Mouse (Mus musculus) liver, embryonic 13.5 days (tissue): ENCODE measurements at regions not wholly inside any gene's neighbourhood (a gene's known extent, or its start where the extent isn't known, plus 50 kb on each side); places are given as distances from the start of the nearest gene placed in this dataset.

Experiments
- ATAC-seq: fragments of 200-750 bp; cut with Nextera tagmentation; 2 replicates; pipeline ENCODE4 v1.8.0; 2017; ENCODE audit warnings: low read depth, mild to moderate bottlenecking, moderate number of reproducible peaks, moderate library complexity
- DNase-seq: peaks from one replicate; pipeline ENCODE4 v3.0.0; 2022
- H3K27ac ChIP-seq: fragments of 300-500 bp; sonication (generic); 2 replicates; pipeline ENCODE4 v1.5.1; 2015; ENCODE audit warnings: moderate library complexity, mild to moderate bottlenecking, inconsistent platforms
- H3K27me3 ChIP-seq: fragments of 300-500 bp; sonication (generic); 2 replicates; pipeline ENCODE4 v1.6.1; 2015; ENCODE audit warnings: mild to moderate bottlenecking, inconsistent platforms
- H3K36me3 ChIP-seq: fragments of 300-500 bp; sonication (generic); 2 replicates; pipeline ENCODE4 v1.6.1; 2015; ENCODE audit warnings: mild to moderate bottlenecking, inconsistent platforms
- H3K4me1 ChIP-seq: fragments of 300-500 bp; sonication (generic); replicated peaks from 2 replicates; pipeline ENCODE4 v1.6.1; 2015; ENCODE audit warnings: inconsistent platforms
- H3K4me2 ChIP-seq: fragments of 300-500 bp; sonication (generic); 2 replicates; pipeline ENCODE4 v1.6.1; 2015; ENCODE audit warnings: inconsistent platforms, mild to moderate bottlenecking, moderate library complexity
- H3K4me3 ChIP-seq: fragments of 300-500 bp; sonication (generic); replicated peaks from 2 replicates; pipeline ENCODE4 v1.5.1; 2015; ENCODE audit warnings: mild to moderate bottlenecking, inconsistent platforms
- H3K9ac ChIP-seq: fragments of 300-500 bp; sonication (generic); 2 replicates; pipeline ENCODE4 v1.6.1; 2015; ENCODE audit warnings: mild to moderate bottlenecking, inconsistent platforms
- H3K9me3 ChIP-seq: fragments of 300-500 bp; sonication (generic); replicated peaks from 2 replicates; pipeline ENCODE4 v1.6.1; 2016; ENCODE audit warnings: inconsistent platforms
- WGBS: fragments of 180-500 bp; shearing (Covaris S2); methylation state at CpG from one replicate; pipeline ENCODE4 v1.1.7; 2015; ENCODE audit not compliant: insufficient replicate concordance; 5-methylcytosine and 5-hydroxymethylcytosine counted together

DNA sequence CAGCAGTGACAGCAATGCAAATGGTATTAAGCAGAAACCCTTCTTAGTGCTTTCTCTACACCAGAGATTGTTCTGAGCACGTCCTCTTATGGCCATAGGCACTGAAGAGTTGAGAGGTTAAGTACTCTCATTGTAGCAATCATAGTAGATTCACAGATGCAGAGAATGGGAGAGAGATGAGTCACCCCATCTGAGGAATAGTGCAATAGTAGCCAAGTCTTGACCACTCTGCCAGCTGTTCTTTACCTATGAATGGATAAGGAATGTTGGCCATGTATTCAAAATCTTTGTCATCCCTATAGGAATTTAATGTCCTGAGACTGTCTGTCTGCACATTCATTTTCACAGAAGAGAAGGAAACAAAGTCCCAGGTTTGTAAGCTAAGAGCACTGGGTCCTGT, 198.0 kb downstream of the Ice1 start:
- no peaks in the 10 kb centered on the region for H3K27me3 ChIP-seq
- no peak overlapping the region for H3K4me2 ChIP-seq
- H3K4me1 ChIP-seq = no peaks in the 10 kb centered on the region
- ATAC-seq = no peak
- no peak for DNase-seq
- H3K9me3 ChIP-seq = no peaks in the 10 kb centered on the region
- no peak overlapping the region for H3K9ac ChIP-seq
- no peaks in the 10 kb centered on the region for H3K36me3 ChIP-seq
- no peak overlapping the region for H3K27ac ChIP-seq
- 15% methylated on average over 1 of the region's 1 CpGs for WGBS
- H3K4me3 ChIP-seq = no peak overlapping the region

DNA sequence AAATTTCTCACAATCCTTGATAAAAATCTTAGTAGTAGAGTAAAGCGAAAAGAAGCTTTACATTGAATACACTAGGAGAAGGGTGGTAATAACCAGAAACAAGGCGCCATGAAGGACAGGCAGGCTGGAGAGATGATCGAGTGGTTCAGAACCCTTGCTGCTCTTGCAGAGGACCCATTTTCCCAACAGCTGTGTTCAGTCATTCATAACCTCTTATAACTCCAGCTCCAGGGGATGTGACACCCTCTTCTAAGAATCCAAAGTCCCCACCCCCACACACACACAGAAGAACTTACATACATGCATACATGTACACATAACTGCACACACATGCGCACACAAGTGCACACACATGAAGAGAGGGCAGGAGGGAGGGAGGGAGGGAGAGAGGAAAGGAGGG, 190.5 kb downstream of the Ice1 start:
- no peak for DNase-seq
- no peaks in the 10 kb centered on the region for H3K4me1 ChIP-seq
- WGBS = 75% methylated on average over 4 of the region's 4 CpGs

DNA sequence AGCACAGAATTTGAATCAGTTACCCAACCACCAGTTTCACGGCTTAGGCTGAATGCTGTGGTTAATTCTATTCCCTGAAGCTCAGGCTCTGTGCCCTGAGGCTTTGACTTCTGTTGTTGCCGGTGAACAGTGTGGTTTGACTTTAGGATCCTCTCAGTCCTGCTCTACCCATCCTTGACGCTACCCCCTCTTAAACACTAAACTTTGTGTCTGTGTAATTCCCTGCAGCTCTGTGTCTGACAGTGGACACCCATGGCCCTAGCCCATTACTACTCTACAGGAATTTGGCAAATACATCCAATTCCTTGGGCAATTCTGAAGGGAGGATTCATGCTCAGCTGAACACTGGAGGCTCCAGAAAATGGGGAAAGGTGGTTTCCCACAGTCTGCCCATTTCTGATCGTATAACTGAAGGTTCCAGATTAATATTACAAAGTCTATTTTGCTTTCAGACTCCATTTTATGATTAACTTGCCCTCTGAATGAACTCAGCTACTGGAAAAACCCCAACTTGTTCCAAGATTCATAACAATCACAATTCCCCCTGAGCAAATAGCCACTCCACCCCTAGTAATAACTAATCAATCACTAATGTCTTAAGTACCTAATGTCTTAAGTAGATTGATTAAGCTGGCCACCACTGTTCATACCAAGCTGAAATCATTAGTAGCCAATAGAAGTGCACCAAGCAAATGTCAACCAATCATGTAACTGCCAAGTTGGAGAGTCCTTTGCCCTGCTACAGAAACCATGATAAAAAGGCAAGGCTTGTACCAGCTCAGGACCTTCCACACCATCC, 182.6 kb downstream of the Ice1 start:
- H3K27ac ChIP-seq = no peak overlapping the region
- H3K27me3 ChIP-seq = no peaks in the 10 kb centered on the region
- no peak for DNase-seq
- no peak overlapping the region for H3K9ac ChIP-seq
- H3K4me2 ChIP-seq = no peak overlapping the region
- ATAC-seq = no peak
- H3K4me1 ChIP-seq = no peaks in the 10 kb centered on the region
- no peaks in the 10 kb centered on the region for H3K9me3 ChIP-seq
- 64% methylated on average over 4 of the region's 4 CpGs for WGBS
- no peak overlapping the region for H3K4me3 ChIP-seq
- H3K36me3 ChIP-seq = no peaks in the 10 kb centered on the region

More for the DNA sequence above, 190.5 kb downstream of the Ice1 start:
- Histone ChIP-seq H3K27me3 (no peaks in the 10 kb centered on the region), H3K4me3 (no peak overlapping the region), H3K27ac (no peak overlapping the region), H3K9ac (no peak overlapping the region), H3K36me3 (no peaks in the 10 kb centered on the region), H3K9me3 (no peaks in the 10 kb centered on the region), H3K4me2 (no peak overlapping the region)
- no peak for ATAC-seq

DNA sequence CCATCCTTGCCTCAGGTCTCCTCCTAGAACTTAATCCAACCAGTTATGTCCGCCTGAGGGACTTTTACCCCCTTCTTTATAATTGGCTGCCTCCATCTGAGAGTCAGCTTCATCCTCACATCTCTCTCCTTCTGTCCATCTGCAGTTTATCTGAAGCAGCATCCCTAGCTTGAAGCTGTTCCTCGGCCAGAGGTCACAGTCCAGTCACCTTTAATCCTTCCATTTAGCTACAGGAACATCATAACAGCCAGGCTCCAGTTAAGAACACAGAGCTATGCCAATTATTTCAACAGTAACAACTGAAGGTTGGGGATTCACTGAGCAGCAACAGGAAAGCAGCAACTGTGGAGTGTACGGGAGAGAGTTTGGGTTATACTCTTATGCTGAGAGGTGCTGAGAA, 179.0 kb downstream of the Ice1 start:
- DNase-seq (no peak), ATAC-seq (no peak)
- Histone ChIP-seq H3K36me3 (no peaks in the 10 kb centered on the region), H3K27me3 (no peaks in the 10 kb centered on the region), H3K9me3 (no peaks in the 10 kb centered on the region), H3K4me3 (no peak overlapping the region), H3K9ac (no peak overlapping the region), H3K4me1 (no peaks in the 10 kb centered on the region), H3K27ac (no peak overlapping the region), H3K4me2 (no peak overlapping the region)
- 48% methylated on average over 3 of the region's 3 CpGs for WGBS

DNA sequence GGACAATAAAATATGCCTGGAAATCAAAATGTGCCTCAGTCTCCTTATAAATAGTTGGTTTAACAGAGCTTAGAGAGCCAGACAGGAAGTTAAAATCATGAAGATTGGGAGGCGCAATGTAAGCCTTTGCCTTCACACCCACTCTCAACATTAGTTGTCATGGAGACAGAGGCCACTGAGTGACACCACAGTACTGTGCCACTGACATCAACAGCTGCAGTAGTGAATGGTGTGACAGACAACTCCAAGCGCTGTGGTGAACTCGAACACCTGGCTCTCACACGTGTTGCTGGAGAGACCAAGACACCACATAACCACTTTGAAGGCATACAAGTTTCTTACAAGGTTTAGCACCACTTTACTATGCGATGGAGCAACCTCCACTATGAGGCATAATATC, 172.4 kb downstream of the Ice1 start:
- Histone ChIP-seq H3K36me3 (no peaks in the 10 kb centered on the region), H3K4me1 (no peaks in the 10 kb centered on the region), H3K27me3 (no peaks in the 10 kb centered on the region), H3K4me2 (no peak overlapping the region), H3K27ac (no peak overlapping the region), H3K9me3 (no peaks in the 10 kb centered on the region), H3K9ac (no peak overlapping the region), H3K4me3 (no peak overlapping the region)
- ATAC-seq (no peak), DNase-seq (no peak)
- 65% methylated on average over 5 of the region's 5 CpGs for WGBS

DNA sequence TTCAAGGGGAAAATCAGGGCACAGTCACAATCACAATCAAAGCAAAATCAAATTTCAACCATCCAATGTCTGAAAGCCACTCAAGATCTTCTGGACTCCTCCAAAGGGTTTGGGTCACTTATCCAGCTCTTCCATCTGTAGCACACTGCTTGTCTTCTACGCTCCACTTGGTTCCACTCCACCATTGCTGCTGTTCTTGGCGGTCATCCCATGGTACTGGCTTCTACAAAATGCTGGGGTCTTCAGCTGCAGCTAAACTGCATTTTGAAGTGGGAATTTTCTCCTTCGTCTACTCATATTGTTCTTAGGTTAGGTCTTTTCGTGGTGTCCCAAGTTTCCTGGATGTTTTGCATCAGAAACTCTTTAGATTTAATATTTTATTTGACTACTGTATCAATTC, 162.7 kb downstream of the Ice1 start:
- Histone ChIP-seq H3K9ac (no peak overlapping the region), H3K36me3 (no peaks in the 10 kb centered on the region), H3K9me3 (no peaks in the 10 kb centered on the region), H3K4me3 (no peak overlapping the region), H3K4me2 (no peak overlapping the region), H3K27me3 (no peaks in the 10 kb centered on the region), H3K27ac (no peak overlapping the region), H3K4me1 (no peaks in the 10 kb centered on the region)
- DNase-seq = no peak
- ATAC-seq = no peak
- WGBS = 58% methylated on average over 4 of the region's 4 CpGs

DNA sequence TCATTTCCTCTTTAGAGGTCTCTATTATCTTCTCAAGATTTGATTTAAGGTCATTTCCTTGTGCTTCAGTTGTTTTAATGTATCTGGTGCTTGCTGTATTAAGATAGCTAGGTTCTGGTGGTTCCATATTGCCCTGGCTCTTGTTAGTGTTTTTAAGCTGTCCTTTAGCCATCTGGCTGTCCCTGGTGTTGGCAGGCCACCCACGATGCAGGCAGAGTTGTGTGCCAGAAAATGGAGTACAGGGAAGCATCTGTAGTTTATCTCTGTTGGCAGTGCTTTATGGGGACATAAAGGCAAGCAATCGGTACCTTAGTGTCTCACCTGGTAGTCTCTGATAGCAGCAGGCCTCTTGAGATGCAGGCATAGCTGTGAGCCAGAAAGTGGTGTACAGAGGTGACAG, 162.1 kb downstream of the Ice1 start:
- Histone ChIP-seq H3K4me1 (no peaks in the 10 kb centered on the region), H3K4me3 (no peak overlapping the region), H3K27ac (no peak overlapping the region), H3K9me3 (no peaks in the 10 kb centered on the region), H3K36me3 (no peaks in the 10 kb centered on the region), H3K9ac (no peak overlapping the region), H3K4me2 (no peak overlapping the region), H3K27me3 (no peaks in the 10 kb centered on the region)
- no peak for ATAC-seq
- DNase-seq = no peak
- 56% methylated on average over 2 of the region's 2 CpGs for WGBS

DNA sequence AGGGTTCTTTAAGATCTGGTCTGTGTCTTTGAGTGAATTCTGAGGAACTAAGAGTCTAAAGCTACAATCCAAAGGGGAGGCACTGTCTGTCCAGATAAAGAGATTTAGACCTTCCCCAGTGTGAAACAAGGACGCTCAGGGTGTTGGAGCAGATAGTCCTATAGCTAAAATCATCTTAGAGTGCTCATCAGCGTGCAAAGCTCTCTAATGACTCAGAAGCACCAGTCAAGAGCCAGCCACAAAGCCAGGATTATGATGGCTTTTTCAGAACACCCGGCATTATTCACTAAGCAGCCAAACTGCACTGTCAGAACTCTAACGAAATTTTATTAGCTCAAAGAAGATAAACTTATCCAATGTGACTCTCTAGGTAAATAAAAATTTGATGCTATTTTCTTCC, 138.1 kb downstream of the Ice1 start:
- Histone ChIP-seq H3K9ac (no peak overlapping the region), H3K4me2 (no peak overlapping the region), H3K36me3 (no peaks in the 10 kb centered on the region), H3K9me3 (no peaks in the 10 kb centered on the region), H3K4me3 (no peak overlapping the region), H3K4me1 (no peaks in the 10 kb centered on the region), H3K27ac (no peak overlapping the region), H3K27me3 (no peaks in the 10 kb centered on the region)
- ATAC-seq = no peak
- WGBS = 52% methylated on average over 4 of the region's 4 CpGs
- no peak for DNase-seq
